Mouse (Mus musculus) stomach, postnatal 0 days (tissue): ENCODE measurements around the gene Apbb2.

ENCODE experiments used
- CTCF ChIP-seq: IDR thresholded peaks from 2 replicates; pipeline ENCODE4 v1.5.1; 2016; ENCODE audit warnings: antibody characterized with exemption, low read depth, mild to moderate bottlenecking, moderate library complexity
- EP300 ChIP-seq: optimal IDR thresholded peaks from 2 replicates; pipeline ENCODE3; 2016; ENCODE audit warnings: antibody characterized with exemption

- TF ChIP-seq CTCF = no peak
- no peak for TF ChIP-seq EP300
Observed at GRCm38 (mm10) chr5:66529631-66530030, 89.0 kb downstream of the Apbb2 start.
